14 mouse cellular contexts compared by ENCODE assay signal in genomic region chr2:180105441-180106190, GRCm38 (mm10). TPM values are rescaled to one million over a fixed set of nuclear protein-coding genes. Genes with fewer than 3 reads are reported as not detected.
DNase-seq lines count a peak whose midpoint lies in the region; ATAC-seq lines count a peak whose summit lies in the region.
"Had no signal": no experiment of that assay in that cellular context is flagged by ENCODE, and none has a peak within 500 bp of the region (broad histone marks: within the 10 kb centered on the region; RNA-seq: fewer than 3 reads in every experiment).

No protein-coding gene starts in this region.

- no peak overlapping the region for H3K9ac ChIP-seq in hindbrain, embryonic 16.5 days (ENCODE audit: low read depth, low read length)
- H3K9ac ChIP-seq in midbrain, embryonic 12.5 days (replicated peaks), result no peak overlapping the region
- no peak overlapping the region for H3K9ac ChIP-seq in midbrain, embryonic 14.5 days (replicated peaks; ENCODE audit: low read length)
- no peak overlapping the region for H3K9ac ChIP-seq in liver, embryonic 11.5 days (ENCODE audit: low read depth, low read length)
- H3K9ac ChIP-seq: embryonic facial prominence, embryonic 15.5 days; forebrain, embryonic 13.5 days; liver, embryonic 12.5 days; lung, embryonic 15.5 days had no signal

- 32% methylated on average over 8 of the region's 8 CpGs for WGBS in hindbrain, embryonic 10.5 days
- WGBS in hindbrain, embryonic 16.5 days, result 33% methylated on average over 8 of the region's 8 CpGs
- 24% methylated on average over 8 of the region's 8 CpGs for WGBS in midbrain, embryonic 12.5 days
- 22% methylated on average over 8 of the region's 8 CpGs for WGBS in midbrain, embryonic 14.5 days
- WGBS in embryonic facial prominence, embryonic 10.5 days, result 24% methylated on average over 8 of the region's 8 CpGs
- 36% methylated on average over 8 of the region's 8 CpGs for WGBS in liver, embryonic 11.5 days

- DNase-seq in CD4-positive, CD25-positive, alpha-beta regulatory T cell, adult 2 months (ENCODE audit: low read depth, low spot score), result peak; percentile 15
- no peak for DNase-seq in hindbrain, embryonic 10.5 days (ENCODE audit: low spot score)
- DNase-seq in midbrain, embryonic 14.5 days, result no peak
- DNase-seq in embryonic facial prominence, embryonic 10.5 days (ENCODE audit: low spot score), result no peak
- DNase-seq in liver, embryonic 11.5 days (ENCODE audit: low spot score), result no peak
- DNase-seq: gastrocnemius, adult 2 months; heart, adult 18-20 months had no signal

- H3K9me3 ChIP-seq in hindbrain, embryonic 10.5 days, result no peaks in the 10 kb centered on the region
- H3K9me3 ChIP-seq in hindbrain, embryonic 16.5 days (ENCODE audit: control insufficient read depth, low read length), result no peaks in the 10 kb centered on the region
- no peaks in the 10 kb centered on the region for H3K9me3 ChIP-seq in midbrain, embryonic 12.5 days
- no peaks in the 10 kb centered on the region for H3K9me3 ChIP-seq in midbrain, embryonic 14.5 days (ENCODE audit: control insufficient read depth, low read length)
- no peaks in the 10 kb centered on the region for H3K9me3 ChIP-seq in embryonic facial prominence, embryonic 10.5 days
- no peaks in the 10 kb centered on the region for H3K9me3 ChIP-seq in liver, embryonic 11.5 days (ENCODE audit: control insufficient read depth, low read length)
- H3K9me3 ChIP-seq: embryonic facial prominence, embryonic 15.5 days; forebrain, embryonic 13.5 days; liver, embryonic 12.5 days; lung, embryonic 15.5 days had no signal

- peak overlapping the region; percentile 68; the same call in 1 of the 2 replicates for H3K4me3 ChIP-seq in hindbrain, embryonic 10.5 days
- no peak overlapping the region for H3K4me3 ChIP-seq in hindbrain, embryonic 16.5 days (ENCODE audit: low read length)
- H3K4me3 ChIP-seq in midbrain, embryonic 12.5 days, result no peak overlapping the region
- no peak overlapping the region for H3K4me3 ChIP-seq in midbrain, embryonic 14.5 days (replicated peaks; ENCODE audit: low read depth, low read length)
- 0 out of 2 replicates have a peak overlapping the region, but pooled peaks have one; percentile 66 for H3K4me3 ChIP-seq in embryonic facial prominence, embryonic 10.5 days
- H3K4me3 ChIP-seq in liver, embryonic 11.5 days (ENCODE audit: low read depth, low read length), result no peak overlapping the region
- H3K4me3 ChIP-seq: embryonic facial prominence, embryonic 15.5 days had no signal

- ATAC-seq in CD4-positive, CD25-positive, alpha-beta regulatory T cell, adult 4 months, result no peak
- no peak for ATAC-seq in hindbrain, embryonic 16.5 days
- no peak for ATAC-seq in midbrain, embryonic 12.5 days (ENCODE audit: low FRiP score, low read depth)
- no peak for ATAC-seq in midbrain, embryonic 14.5 days (ENCODE audit: low FRiP score, low TSS enrichment)
- no peak for ATAC-seq in liver, embryonic 11.5 days (replicated peaks; ENCODE audit: low FRiP score)
- ATAC-seq: forebrain, embryonic 13.5 days; liver, embryonic 12.5 days had no signal

- no peaks in the 10 kb centered on the region for H3K36me3 ChIP-seq in hindbrain, embryonic 10.5 days
- H3K36me3 ChIP-seq in hindbrain, embryonic 16.5 days (ENCODE audit: control insufficient read depth, insufficient read depth, low read length), result no peaks in the 10 kb centered on the region
- no peaks in the 10 kb centered on the region for H3K36me3 ChIP-seq in midbrain, embryonic 12.5 days
- no peaks in the 10 kb centered on the region for H3K36me3 ChIP-seq in midbrain, embryonic 14.5 days (ENCODE audit: control insufficient read depth, insufficient read depth, low read length)
- no peaks in the 10 kb centered on the region for H3K36me3 ChIP-seq in embryonic facial prominence, embryonic 10.5 days (replicated peaks)
- H3K36me3 ChIP-seq in liver, embryonic 11.5 days (ENCODE audit: control insufficient read depth, insufficient read depth, low read length), result no peaks in the 10 kb centered on the region
- H3K36me3 ChIP-seq: embryonic facial prominence, embryonic 15.5 days; liver, embryonic 12.5 days; lung, embryonic 15.5 days had no signal

- H3K4me1 ChIP-seq in hindbrain, embryonic 10.5 days (replicated peaks), result peaks cover 48% of the 10 kb centered on the region
- H3K4me1 ChIP-seq in hindbrain, embryonic 16.5 days (ENCODE audit: control insufficient read depth, insufficient read depth, low read depth, low read length), result peaks cover 18% of the 10 kb centered on the region
- peaks cover 34% of the 10 kb centered on the region for H3K4me1 ChIP-seq in midbrain, embryonic 12.5 days
- peaks cover 18% of the 10 kb centered on the region; the same call in 1 of the 2 replicates for H3K4me1 ChIP-seq in midbrain, embryonic 14.5 days (ENCODE audit: control insufficient read depth, insufficient read depth, low read length)
- peaks cover 31% of the 10 kb centered on the region for H3K4me1 ChIP-seq in embryonic facial prominence, embryonic 10.5 days
- H3K4me1 ChIP-seq in liver, embryonic 11.5 days (replicated peaks; ENCODE audit: control insufficient read depth, insufficient read depth, low read length), result peaks cover 7% of the 10 kb centered on the region

- H3K27me3 ChIP-seq in hindbrain, embryonic 10.5 days (ENCODE audit: insufficient read depth, poor library complexity, severe bottlenecking), result peaks cover 55% of the 10 kb centered on the region
- peaks cover 20% of the 10 kb centered on the region for H3K27me3 ChIP-seq in hindbrain, embryonic 16.5 days (replicated peaks; ENCODE audit: control insufficient read depth, insufficient read depth, low read length)
- H3K27me3 ChIP-seq in midbrain, embryonic 12.5 days, result peaks cover 63% of the 10 kb centered on the region
- peaks cover 30% of the 10 kb centered on the region for H3K27me3 ChIP-seq in midbrain, embryonic 14.5 days (ENCODE audit: control insufficient read depth, insufficient read depth, low read length)
- peaks cover 65% of the 10 kb centered on the region for H3K27me3 ChIP-seq in embryonic facial prominence, embryonic 10.5 days (replicated peaks; ENCODE audit: low read depth, poor library complexity, severe bottlenecking)
- H3K27me3 ChIP-seq in liver, embryonic 11.5 days (replicated peaks; ENCODE audit: control insufficient read depth, insufficient read depth, low read length), result peaks cover 63% of the 10 kb centered on the region

- no peak overlapping the region for H3K4me2 ChIP-seq in hindbrain, embryonic 16.5 days (ENCODE audit: low read length)
- H3K4me2 ChIP-seq in midbrain, embryonic 12.5 days (replicated peaks), result peak overlapping the region; percentile 9; the same call in 1 of the 2 replicates
- no peak overlapping the region for H3K4me2 ChIP-seq in midbrain, embryonic 14.5 days (ENCODE audit: low read length)
- no peak overlapping the region for H3K4me2 ChIP-seq in liver, embryonic 11.5 days

- no peak overlapping the region for H3K27ac ChIP-seq in hindbrain, embryonic 10.5 days
- no peak overlapping the region for H3K27ac ChIP-seq in hindbrain, embryonic 16.5 days (ENCODE audit: low read depth, low read length)
- no peak overlapping the region for H3K27ac ChIP-seq in midbrain, embryonic 12.5 days (replicated peaks)
- no peak overlapping the region for H3K27ac ChIP-seq in midbrain, embryonic 14.5 days (replicated peaks; ENCODE audit: low read depth, low read length)
- H3K27ac ChIP-seq in embryonic facial prominence, embryonic 10.5 days (replicated peaks), result no peak overlapping the region
- no peak overlapping the region for H3K27ac ChIP-seq in liver, embryonic 11.5 days (ENCODE audit: low read depth, low read length)
- H3K27ac ChIP-seq: embryonic facial prominence, embryonic 15.5 days; forebrain, embryonic 13.5 days; gastrocnemius, adult 2 months; liver, embryonic 12.5 days; lung, embryonic 15.5 days had no signal

RNA-seq across cellular contexts. Expression of gene Hrh3, which starts 1.3 kb away (rescaled TPM):
- not detected for polyA plus RNA-seq in CD4-positive, CD25-positive, alpha-beta regulatory T cell, adult 4 months (2017; shearing (Covaris generic))
- polyA plus RNA-seq in hindbrain, embryonic 10.5 days (2016; fragmentation: Nextera tagmentation; extraction: Ambion mirVana), result 1.5 and 4.2 TPM in 2 replicates
- 2.1 and 2.7 TPM in 2 replicates for polyA plus RNA-seq in hindbrain, embryonic 16.5 days (2015; fragmentation: Nextera tagmentation; extraction: Ambion mirVana)
- 4.1 and 4.8 TPM in 2 replicates for polyA plus RNA-seq in midbrain, embryonic 12.5 days (2016; fragmentation: Nextera tagmentation; extraction: Ambion mirVana)
- polyA plus RNA-seq in midbrain, embryonic 14.5 days (2014; fragmentation: Nextera tagmentation; extraction: Ambion mirVana), result 2.7 and 3.8 TPM in 2 replicates
- 0.49 and 0.67 TPM in 2 replicates for polyA plus RNA-seq in embryonic facial prominence, embryonic 10.5 days (2016; fragmentation: Nextera tagmentation; extraction: Ambion mirVana)
- polyA plus RNA-seq in liver, embryonic 11.5 days (2014; fragmentation: Nextera tagmentation; extraction: Ambion mirVana), result not detected in 2 replicates
- polyA plus RNA-seq: liver, embryonic 12.5 days; lung, embryonic 15.5 days had no signal

RNA-seq across cellular contexts. Expression of gene Osbpl2, which starts 13.5 kb away (rescaled TPM):
- 10 to 100 TPM; 20.6 to 24.3 TPM for polyA plus RNA-seq in CD4-positive, CD25-positive, alpha-beta regulatory T cell, adult 4 months (2017; shearing (Covaris generic))
- polyA plus RNA-seq in hindbrain, embryonic 10.5 days (2016; fragmentation: Nextera tagmentation; extraction: Ambion mirVana), result 29.0 and 42.2 TPM in 2 replicates
- polyA plus RNA-seq in hindbrain, embryonic 16.5 days (2015; fragmentation: Nextera tagmentation; extraction: Ambion mirVana), result 70.5 and 72.8 TPM in 2 replicates
- 52.7 and 52.8 TPM in 2 replicates for polyA plus RNA-seq in midbrain, embryonic 12.5 days (2016; fragmentation: Nextera tagmentation; extraction: Ambion mirVana)
- 67.2 and 76.6 TPM in 2 replicates for polyA plus RNA-seq in midbrain, embryonic 14.5 days (2014; fragmentation: Nextera tagmentation; extraction: Ambion mirVana)
- polyA plus RNA-seq in embryonic facial prominence, embryonic 10.5 days (2016; fragmentation: Nextera tagmentation; extraction: Ambion mirVana), result 23.6 and 24.9 TPM in 2 replicates
- polyA plus RNA-seq in liver, embryonic 11.5 days (2014; fragmentation: Nextera tagmentation; extraction: Ambion mirVana), result 19.2 and 20.4 TPM in 2 replicates

RNA-seq across cellular contexts. Expression of gene Mtg2, which starts 35.2 kb away (rescaled TPM):
- polyA plus RNA-seq in CD4-positive, CD25-positive, alpha-beta regulatory T cell, adult 4 months (2017; shearing (Covaris generic)), result 10 to 100 TPM; 42.6 to 52.6 TPM
- 33.9 TPM in 2 replicates for polyA plus RNA-seq in hindbrain, embryonic 10.5 days (2016; fragmentation: Nextera tagmentation; extraction: Ambion mirVana)
- 33.1 and 33.2 TPM in 2 replicates for polyA plus RNA-seq in hindbrain, embryonic 16.5 days (2015; fragmentation: Nextera tagmentation; extraction: Ambion mirVana)
- 31.8 and 35.0 TPM in 2 replicates for polyA plus RNA-seq in midbrain, embryonic 12.5 days (2016; fragmentation: Nextera tagmentation; extraction: Ambion mirVana)
- 32.2 and 35.4 TPM in 2 replicates for polyA plus RNA-seq in midbrain, embryonic 14.5 days (2014; fragmentation: Nextera tagmentation; extraction: Ambion mirVana)
- 31.3 and 33.0 TPM in 2 replicates for polyA plus RNA-seq in embryonic facial prominence, embryonic 10.5 days (2016; fragmentation: Nextera tagmentation; extraction: Ambion mirVana)
- polyA plus RNA-seq in liver, embryonic 11.5 days (2014; fragmentation: Nextera tagmentation; extraction: Ambion mirVana), result 23.1 and 28.2 TPM in 2 replicates

Comparison
In these comparisons a context has a peak if more than half of its experiments do, and no peak if none do; other contexts are left out.
1. H3K4me3 ChIP-seq: peak in hindbrain, embryonic 10.5 days (single experiment) and embryonic facial prominence, embryonic 10.5 days (single experiment); none in hindbrain, embryonic 16.5 days (single experiment), midbrain, embryonic 12.5 days (single experiment), midbrain, embryonic 14.5 days (single experiment) and liver, embryonic 11.5 days (single experiment).